Mouse (Mus musculus): ENCODE measurements around the gene March7.

March7 gene

GRCm38 (mm10) chr2:60209703-60210651, at the start of gene March7, which contains the start of gene Baz2b:
March7 (plus strand) TSS chr2:60209887.
Baz2b (minus strand) TSS chr2:60209839.
- DNase-seq (ENCODE audit: low read depth, low spot score) = peak; percentile 91

GRCm38 (mm10) chr2:60163744-60164143, 45.9 kb upstream of the March7 start:
- DNase-seq (ENCODE audit: low read depth, low spot score) = no peak

- no peak for DNase-seq (ENCODE audit: low read depth, low spot score)
Measured at GRCm38 (mm10) chr2:60165679-60166078, 44.0 kb upstream of the March7 start.

GRCm38 (mm10) chr2:60166878-60167277, 42.8 kb upstream of the March7 start:
- DNase-seq (ENCODE audit: low read depth, low spot score) = no peak

- peak; percentile 91 for DNase-seq (ENCODE audit: low read depth, low spot score)
Measured at GRCm38 (mm10) chr2:60171786-60172530, 37.7 kb upstream of the March7 start.

GRCm38 (mm10) chr2:60172531-60172914, 37.2 kb upstream of the March7 start:
- DNase-seq (ENCODE audit: low read depth, low spot score) = peak; percentile 93

- DNase-seq (ENCODE audit: low read depth, low spot score) = peak; percentile 80
Measured at GRCm38 (mm10) chr2:60173190-60173589, 36.5 kb upstream of the March7 start.

DNA sequence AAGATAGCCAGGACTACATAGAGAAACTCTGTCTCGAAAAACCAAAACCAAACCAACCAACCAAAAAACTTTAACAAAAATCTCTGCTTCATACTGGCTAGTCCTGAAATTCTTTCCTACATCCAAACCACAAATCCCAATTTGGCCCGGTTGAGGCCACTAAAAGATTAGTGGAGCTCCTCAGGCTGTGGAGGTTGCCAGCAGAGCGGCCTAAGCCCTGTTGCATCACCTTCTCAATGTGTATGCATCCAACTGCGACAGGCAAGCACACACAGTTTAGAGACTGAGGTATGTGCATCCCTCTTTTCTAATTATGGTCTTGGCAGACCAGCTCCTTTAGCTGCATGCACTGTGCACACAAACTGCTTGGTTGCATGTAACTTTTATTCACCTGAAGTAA, 36.1 kb upstream of the March7 start:
- DNase-seq (ENCODE audit: low read depth, low spot score) = no peak

DNA sequence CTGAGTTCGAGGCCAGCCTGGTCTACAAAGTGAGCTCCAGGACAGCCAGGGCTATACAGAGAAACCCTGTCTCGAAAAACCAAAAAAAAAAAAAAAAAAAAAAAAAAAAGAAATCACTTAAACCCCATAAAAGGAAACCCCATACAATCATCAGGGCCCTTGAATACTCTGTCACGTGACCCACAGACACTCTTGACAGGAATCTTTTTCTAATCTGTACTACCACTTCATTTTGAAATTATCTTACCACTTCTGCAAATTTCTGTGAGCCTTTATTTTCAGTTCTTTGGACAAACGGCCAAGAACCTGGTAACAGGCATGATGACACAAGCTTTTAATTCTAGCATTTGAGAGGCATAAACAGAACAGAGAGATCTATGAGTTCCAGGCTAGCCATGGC, 34.6 kb upstream of the March7 start:
- DNase-seq (ENCODE audit: low read depth, low spot score) = peak; percentile 49

DNA sequence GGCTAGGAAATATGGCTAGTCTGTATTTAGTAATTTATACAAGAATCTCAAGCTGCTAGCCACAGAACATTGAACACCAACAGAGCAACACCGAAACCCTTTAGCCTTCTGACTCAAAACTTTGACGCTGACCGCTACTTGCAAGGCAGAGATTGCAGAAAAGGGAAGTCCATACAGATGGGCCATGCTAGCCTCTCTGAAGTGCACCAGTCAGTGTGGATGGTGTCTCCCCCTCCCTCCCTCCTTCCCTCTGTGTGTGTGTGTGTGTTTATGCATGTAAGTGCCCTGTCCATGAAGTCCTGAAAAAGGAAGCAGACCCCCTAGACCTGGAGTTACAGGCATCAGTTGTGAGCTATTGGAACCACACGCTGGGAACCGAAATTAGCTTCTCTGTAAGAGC, 33.6 kb upstream of the March7 start:
- DNase-seq (ENCODE audit: low read depth, low spot score) = peak; percentile 91

DNA sequence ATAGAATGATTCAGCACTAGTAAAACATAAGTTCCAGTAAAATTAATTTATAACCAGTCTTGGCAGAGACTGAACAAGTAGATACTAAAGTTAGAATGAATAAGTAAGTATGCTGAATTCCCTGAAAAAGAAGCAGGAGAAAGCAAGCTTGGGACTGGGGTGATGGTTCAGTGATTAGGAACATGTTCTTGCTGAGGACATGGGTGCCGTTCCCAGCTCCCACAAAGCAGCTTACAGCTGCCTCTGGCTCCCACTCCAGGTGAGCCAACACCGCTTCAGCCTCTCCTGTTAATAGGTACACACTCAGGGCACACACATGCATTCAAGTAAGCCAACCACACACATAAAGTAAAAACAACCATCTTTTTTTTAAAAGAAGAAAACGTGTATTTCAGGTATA, 32.2 kb upstream of the March7 start:
- DNase-seq (ENCODE audit: low read depth, low spot score) = no peak

DNA sequence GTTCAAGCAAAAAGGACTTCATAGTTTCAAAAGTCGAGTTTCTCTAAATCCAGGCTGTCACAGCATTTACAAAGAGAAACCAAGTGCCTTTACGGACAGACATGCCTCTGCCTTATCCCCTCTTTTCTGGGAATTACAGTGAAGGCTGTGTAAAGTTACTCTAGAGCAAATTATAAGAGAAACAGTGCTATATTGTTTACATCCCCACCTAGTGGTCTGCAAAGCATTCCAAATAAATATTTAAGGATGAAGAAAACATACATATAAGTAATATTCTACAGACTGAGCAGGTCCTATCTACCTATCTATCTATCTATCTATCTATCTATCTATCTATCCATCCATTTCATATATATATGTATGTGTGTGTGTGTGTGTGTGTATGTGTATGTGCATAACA, 28.0 kb upstream of the March7 start:
- no peak for DNase-seq (ENCODE audit: low read depth, low spot score)

DNA sequence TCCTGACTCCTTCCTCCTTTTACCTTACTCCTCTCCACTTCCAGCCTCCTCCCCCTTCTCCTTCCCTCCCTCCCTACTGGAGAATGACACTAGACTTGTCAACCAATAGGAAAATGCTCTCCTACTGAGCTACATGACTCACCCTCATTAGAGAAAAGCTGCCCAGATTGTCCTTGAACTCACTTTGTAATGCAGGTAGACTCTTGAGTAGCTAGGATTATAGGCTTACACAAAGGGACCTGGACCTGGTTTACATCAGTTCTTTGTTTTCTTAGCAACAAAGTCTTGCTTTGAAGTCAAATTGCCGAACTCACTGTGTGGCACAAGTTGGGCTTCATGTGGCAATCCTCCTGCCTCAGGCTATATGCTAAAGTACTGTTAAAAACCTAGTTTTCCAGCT, 12.8 kb upstream of the March7 start:
- no peak for DNase-seq (ENCODE audit: low read depth, low spot score)

DNA sequence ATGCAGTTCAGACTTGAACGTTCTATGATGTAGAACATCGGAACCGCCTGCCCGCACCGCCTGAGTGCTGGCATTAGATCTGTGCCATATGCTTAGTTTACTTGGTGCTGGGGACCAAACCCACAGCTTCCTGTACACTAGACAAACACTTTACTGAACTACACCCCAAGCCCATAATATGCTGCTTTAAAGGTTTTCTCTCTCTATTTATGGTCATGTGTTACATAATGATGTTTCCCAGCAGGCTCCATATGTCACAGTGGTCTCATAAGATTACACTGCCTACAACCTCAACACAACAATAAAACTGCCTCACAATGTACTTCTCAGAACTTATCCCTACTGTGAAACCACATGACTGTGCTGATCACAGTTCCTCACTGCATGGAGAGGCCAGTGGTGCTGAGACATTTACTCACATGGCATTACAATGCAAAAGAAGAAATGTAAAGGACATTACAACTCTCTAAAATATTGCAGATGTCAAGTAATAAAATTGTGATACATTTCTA, 9.6 kb upstream of the March7 start:
- DNase-seq (ENCODE audit: low read depth, low spot score) = no peak

GRCm38 (mm10) chr2:60200667-60201066, 9.0 kb upstream of the March7 start:
- no peak for DNase-seq (ENCODE audit: low read depth, low spot score)

GRCm38 (mm10) chr2:60202900-60203530, 6.7 kb upstream of the March7 start:
- DNase-seq (ENCODE audit: low read depth, low spot score) = no peak

- DNase-seq (ENCODE audit: low read depth, low spot score) = no peak
Measured at GRCm38 (mm10) chr2:60203733-60204132, 6.0 kb upstream of the March7 start.

GRCm38 (mm10) chr2:60204162-60204561, 5.5 kb upstream of the March7 start:
- DNase-seq (ENCODE audit: low read depth, low spot score) = no peak

DNA sequence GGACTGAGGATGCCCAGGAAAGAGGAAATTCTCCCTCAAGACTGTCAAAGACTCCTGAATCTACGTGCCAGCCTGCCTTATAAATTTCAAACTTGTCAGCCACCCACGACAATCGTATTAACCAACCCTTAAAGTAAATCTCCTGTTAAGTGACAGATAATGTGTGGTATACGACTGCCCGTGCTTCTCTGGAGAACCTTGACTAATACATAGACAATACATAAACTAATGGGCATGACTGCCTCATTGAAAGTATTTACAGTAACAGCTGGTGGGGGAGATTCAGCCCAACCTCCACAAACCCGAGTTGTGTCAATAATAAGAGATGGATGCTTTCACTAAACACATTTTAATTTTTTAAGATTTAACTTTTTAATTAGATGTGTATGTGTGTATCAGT, 3.9 kb upstream of the March7 start:
- no peak for DNase-seq (ENCODE audit: low read depth, low spot score)

GRCm38 (mm10) chr2:60209122-60209611, 520 bp upstream of the March7 start:
- peak; percentile 76 for DNase-seq (ENCODE audit: low read depth, low spot score)

GRCm38 (mm10) chr2:60210821-60211220, 1.1 kb downstream of the March7 start:
- DNase-seq (ENCODE audit: low read depth, low spot score) = no peak

- DNase-seq (ENCODE audit: low read depth, low spot score) = no peak
Measured at GRCm38 (mm10) chr2:60212488-60212887, 2.8 kb downstream of the March7 start.
